Mouse (Mus musculus) olfactory bulb, adult 2 months (tissue): Measurements from ENCODE around the gene Mcrip1.

Source experiments
- CTCF ChIP-seq: fragments of 200-500 bp; IDR thresholded peaks from 2 replicates; pipeline ENCODE4 v1.5.1; 2012; ENCODE audit warnings: low read depth, mild to moderate bottlenecking, low read length, moderate library complexity; ENCODE audit not compliant: insufficient read depth
- POLR2A ChIP-seq: fragments of 200-500 bp; IDR thresholded peaks from 2 replicates; pipeline ENCODE4 v1.6.1; 2012; ENCODE audit warnings: mild to moderate bottlenecking, low read depth, low read length, moderate library complexity; ENCODE audit not compliant: insufficient read depth

DNA sequence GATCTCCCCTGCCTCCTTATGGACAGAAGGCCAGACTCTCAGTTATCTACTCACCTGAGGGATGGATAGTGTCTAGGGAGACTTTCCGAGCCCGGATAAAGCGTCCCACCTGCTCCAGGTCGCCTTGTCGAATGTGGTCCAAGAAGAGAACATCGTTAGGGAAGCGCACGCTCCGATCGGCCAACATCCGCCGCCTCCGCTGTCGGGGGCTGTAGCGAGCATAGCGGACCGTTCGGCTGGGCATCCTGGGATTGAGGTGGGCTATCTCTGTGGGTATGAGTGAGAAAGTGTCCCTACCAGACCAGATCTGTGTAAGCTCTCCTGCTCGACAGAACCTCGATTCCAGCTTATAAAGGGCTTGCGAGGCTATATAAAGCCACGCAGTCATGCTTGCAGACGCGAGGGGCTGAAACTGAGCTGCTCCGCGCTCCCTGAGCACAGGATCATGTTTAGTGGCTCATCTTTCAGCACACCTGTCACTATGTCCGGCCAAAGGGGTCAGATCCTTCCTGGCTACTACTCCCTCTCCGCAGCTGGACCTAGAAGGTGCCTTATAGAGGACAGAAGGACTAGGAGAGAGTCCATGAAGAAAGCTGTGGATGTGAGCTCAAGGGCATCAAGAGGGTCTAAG, 1.4 kb upstream of the Mcrip1 start, which contains the start of gene Ppp1r27:
- TF ChIP-seq CTCF = no peak
- no peak for TF ChIP-seq POLR2A
